Mouse (Mus musculus) forebrain, embryonic 11.5 days (tissue): ENCODE measurements around the gene Nfatc3. TPM values are rescaled to one million over a fixed set of nuclear protein-coding genes. Genes with fewer than 3 reads are reported as not detected.
A peak's percentile ranks its signal among the peaks of the same experiment; 100 is the strongest.

Source experiments
- ATAC-seq: fragments of 200-750 bp; cut with Nextera tagmentation; replicated peaks from 2 replicates; pipeline ENCODE4 v1.8.0; 2017; ENCODE audit warnings: moderate TSS enrichment; ENCODE audit not compliant: low FRiP score
- DNase-seq: peaks from one replicate; pipeline ENCODE4 v3.0.0-alpha.2; 2017; ENCODE audit warnings: low spot score
- H3K27ac ChIP-seq: fragments of 300-500 bp; sonication (generic); 2 replicates; pipeline ENCODE4 v1.5.1; 2014; ENCODE audit warnings: low read depth, low read length
- H3K27me3 ChIP-seq: fragments of 300-500 bp; sonication (generic); 2 replicates; pipeline ENCODE4 v1.6.1; 2014; ENCODE audit warnings: mild to moderate bottlenecking, low read length, mixed read lengths; ENCODE audit not compliant: control insufficient read depth, insufficient read depth
- H3K36me3 ChIP-seq: fragments of 300-500 bp; sonication (generic); 2 replicates; pipeline ENCODE4 v1.6.1; 2014; ENCODE audit warnings: mild to moderate bottlenecking, low read length, moderate library complexity, mixed read lengths; ENCODE audit not compliant: control insufficient read depth, insufficient read depth
- H3K4me1 ChIP-seq: fragments of 300-500 bp; sonication (generic); replicated peaks from 2 replicates; pipeline ENCODE4 v1.6.1; 2014; ENCODE audit warnings: low read length, mixed read lengths; ENCODE audit not compliant: control insufficient read depth, insufficient read depth
- H3K4me2 ChIP-seq: fragments of 300-500 bp; sonication (generic); 2 replicates; pipeline ENCODE4 v1.6.1; 2014; ENCODE audit warnings: low read depth, mild to moderate bottlenecking, low read length, moderate library complexity, mixed read lengths; ENCODE audit not compliant: severe bottlenecking
- H3K4me3 ChIP-seq: fragments of 300-500 bp; sonication (generic); 2 replicates; pipeline ENCODE4 v1.5.1; 2014; ENCODE audit warnings: low read depth, low read length
- H3K9ac ChIP-seq: fragments of 300-500 bp; sonication (generic); 2 replicates; pipeline ENCODE4 v1.6.1; 2014; ENCODE audit warnings: low read length
- H3K9me3 ChIP-seq: fragments of 300-500 bp; sonication (generic); 2 replicates; pipeline ENCODE4 v1.6.1; 2016; ENCODE audit warnings: low read length, mixed read lengths; ENCODE audit not compliant: control insufficient read depth
- WGBS: fragments of 180-500 bp; shearing (Covaris S2); extraction: QIAGEN DNeasy Blood & Tissue Kit; methylation state at CpG from one replicate; pipeline ENCODE4 v1.1.7; 2014; 5-methylcytosine and 5-hydroxymethylcytosine counted together
- polyA plus RNA-seq: library from polyadenylated mRNA; unstranded; fragments of >200 nt; fragmentation: Nextera tagmentation; extraction: Ambion mirVana; gene quantifications from 2 replicates; pipeline ENCODE4 v1.2.1, GENCODE M21; 2014

Gene Nfatc3
- polyA plus RNA-seq, 1 experiment from 2014 or later: 5.3 TPM

DNA sequence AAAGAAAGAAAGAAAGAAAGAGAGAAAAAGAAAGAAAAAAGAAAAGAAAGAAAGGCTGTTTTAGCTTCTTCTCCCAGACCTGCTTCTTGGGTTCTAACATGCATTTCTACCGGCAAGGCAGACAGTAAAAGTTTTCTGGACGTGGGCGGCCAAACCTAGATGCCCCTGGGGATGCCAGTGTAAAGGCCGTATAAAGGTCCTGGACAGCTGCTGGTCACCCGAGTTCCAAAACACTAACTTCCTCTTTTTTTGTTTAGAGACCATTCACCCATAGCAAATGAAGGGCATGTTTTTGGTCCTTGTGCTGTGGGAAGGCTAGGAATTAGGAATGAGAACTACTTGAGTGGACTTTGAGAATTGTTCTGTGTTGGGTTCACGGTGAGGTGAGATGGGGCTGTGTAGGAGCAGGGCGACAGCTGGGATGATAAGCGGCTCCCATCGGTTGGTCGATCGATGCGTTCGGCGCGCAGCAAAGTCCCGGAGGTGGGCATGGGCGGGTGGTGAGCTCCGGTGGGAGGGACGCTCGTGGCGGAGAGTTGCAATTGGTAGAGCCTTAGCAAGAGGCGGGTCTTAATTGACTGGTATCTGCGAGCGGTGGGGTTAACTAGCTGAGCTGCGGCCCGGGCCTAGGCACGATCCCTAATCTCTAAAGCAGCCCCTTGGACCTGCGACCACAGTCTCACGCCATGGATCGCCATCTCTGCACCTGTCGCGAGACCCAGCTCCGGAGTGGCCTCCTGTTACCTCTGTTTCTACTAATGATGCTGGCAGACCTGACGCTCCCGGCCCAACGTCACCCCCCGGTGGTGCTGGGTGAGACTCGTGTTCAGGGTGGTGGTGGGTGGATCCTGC, 91.4 kb downstream of the Nfatc3 start, which contains the start of gene Pla2g15:
Gene Pla2g15 (plus strand): TSS at position 599 of the 852 bp plus-strand sequence.
- 3% methylated on average over 38 of the region's 38 CpGs for WGBS
- peak; percentile 97 for ATAC-seq

GRCm38 (mm10) chr8:106150653-106151000, 92.0 kb downstream of the Nfatc3 start:
- peak overlapping the region; percentile 75 for H3K9ac ChIP-seq
- no peak for ATAC-seq
- no peak for DNase-seq
- H3K4me2 ChIP-seq: peak overlapping the region; percentile 71
- peak overlapping the region; percentile 71 for H3K4me3 ChIP-seq
- 17% methylated on average over 8 of the region's 8 CpGs for WGBS
- H3K4me1 ChIP-seq: 0 out of 2 replicates have a peak, but pooled peaks cover 2% of the 10 kb centered on the region
- H3K36me3 ChIP-seq: no peaks in the 10 kb centered on the region; the same call in 1 of the 2 replicates
- H3K27ac ChIP-seq: no peak overlapping the region
- no peaks in the 10 kb centered on the region for H3K27me3 ChIP-seq
- H3K9me3 ChIP-seq: no peaks in the 10 kb centered on the region

More for the DNA sequence above, 91.4 kb downstream of the Nfatc3 start, which contains the start of gene Pla2g15:
- H3K27me3 ChIP-seq: no peaks in the 10 kb centered on the region
- 0 out of 2 replicates have a peak, but pooled peaks cover 2% of the 10 kb centered on the region for H3K4me1 ChIP-seq
- no peak within 1 kb of the TSS for H3K27ac ChIP-seq
- no peaks in the 10 kb centered on the region for H3K9me3 ChIP-seq
- peak within 1 kb of the TSS; percentile 71 for H3K4me3 ChIP-seq
- H3K9ac ChIP-seq: peak within 1 kb of the TSS; percentile 75
- no peaks in the 10 kb centered on the region for H3K36me3 ChIP-seq
- peak; percentile 97 for DNase-seq
- H3K4me2 ChIP-seq: peak within 1 kb of the TSS; percentile 71

GRCm38 (mm10) chr8:106151041-106151440, 92.4 kb downstream of the Nfatc3 start:
- H3K27me3 ChIP-seq: no peaks in the 10 kb centered on the region
- H3K4me1 ChIP-seq: 0 out of 2 replicates have a peak, but pooled peaks cover 2% of the 10 kb centered on the region
- no peak overlapping the region for H3K27ac ChIP-seq
- ATAC-seq (no peak), DNase-seq (peak; percentile 44)
- no peaks in the 10 kb centered on the region; the same call in 1 of the 2 replicates for H3K36me3 ChIP-seq
- H3K9ac ChIP-seq: no peak overlapping the region; the same call in 1 of the 2 replicates
- H3K4me3 ChIP-seq: peak overlapping the region; percentile 71
- no peaks in the 10 kb centered on the region for H3K9me3 ChIP-seq
- 86% methylated on average over 9 of the region's 9 CpGs for WGBS
- H3K4me2 ChIP-seq: peak overlapping the region; percentile 71; the same call in 1 of the 2 replicates

GRCm38 (mm10) chr8:106152876-106153275, 94.2 kb downstream of the Nfatc3 start:
- 89% methylated on average over 4 of the region's 4 CpGs for WGBS
- peak; percentile 13 for DNase-seq
- no peak overlapping the region for H3K27ac ChIP-seq

GRCm38 (mm10) chr8:106157419-106157818, 98.8 kb downstream of the Nfatc3 start:
- Histone ChIP-seq H3K4me1 (no peaks in the 10 kb centered on the region), H3K27me3 (no peaks in the 10 kb centered on the region), H3K9me3 (no peaks in the 10 kb centered on the region), H3K36me3 (no peaks in the 10 kb centered on the region; the same call in 1 of the 2 replicates), H3K4me2 (no peak overlapping the region), H3K27ac (no peak overlapping the region), H3K4me3 (no peak overlapping the region), H3K9ac (no peak overlapping the region)
- ATAC-seq (no peak), DNase-seq (no peak)
- WGBS: 98% methylated on average over 1 of the region's 1 CpGs

More at GRCm38 (mm10) chr8:106152876-106153275, 94.2 kb downstream of the Nfatc3 start:
- Histone ChIP-seq H3K36me3 (no peaks in the 10 kb centered on the region; the same call in 1 of the 2 replicates), H3K4me2 (no peak overlapping the region), H3K4me1 (0 out of 2 replicates have a peak, but pooled peaks cover 2% of the 10 kb centered on the region), H3K27me3 (no peaks in the 10 kb centered on the region), H3K4me3 (no peak overlapping the region), H3K9me3 (no peaks in the 10 kb centered on the region), H3K9ac (no peak overlapping the region)
- ATAC-seq: no peak

- Histone ChIP-seq H3K4me1 (no peaks in the 10 kb centered on the region), H3K9ac (no peak overlapping the region), H3K27me3 (no peaks in the 10 kb centered on the region), H3K36me3 (no peaks in the 10 kb centered on the region; the same call in 1 of the 2 replicates), H3K4me3 (no peak overlapping the region), H3K27ac (no peak overlapping the region), H3K9me3 (no peaks in the 10 kb centered on the region), H3K4me2 (no peak overlapping the region)
- no peak for DNase-seq
- WGBS: 92% methylated on average over 10 of the region's 10 CpGs
- no peak for ATAC-seq
These were observed 99.7 kb downstream of the Nfatc3 start for GRCm38 (mm10) chr8:106158381-106158780.

- Histone ChIP-seq H3K36me3 (no peaks in the 10 kb centered on the region; the same call in 1 of the 2 replicates), H3K4me1 (no peaks in the 10 kb centered on the region), H3K27ac (no peak overlapping the region), H3K9ac (no peak overlapping the region), H3K4me2 (no peak overlapping the region), H3K4me3 (no peak overlapping the region), H3K9me3 (no peaks in the 10 kb centered on the region), H3K27me3 (no peaks in the 10 kb centered on the region)
- no peak for ATAC-seq
- no peak for DNase-seq
- WGBS: 91% methylated on average over 6 of the region's 6 CpGs
These were observed 101.2 kb downstream of the Nfatc3 start for GRCm38 (mm10) chr8:106159876-106160275.

- ATAC-seq: no peak
- Histone ChIP-seq H3K9me3 (no peaks in the 10 kb centered on the region), H3K27me3 (no peaks in the 10 kb centered on the region), H3K36me3 (no peaks in the 10 kb centered on the region; the same call in 1 of the 2 replicates), H3K4me2 (no peak overlapping the region), H3K4me3 (no peak overlapping the region), H3K27ac (no peak overlapping the region), H3K9ac (no peak overlapping the region), H3K4me1 (no peaks in the 10 kb centered on the region; the same call in 1 of the 2 replicates)
- WGBS: 92% methylated on average over 9 of the region's 9 CpGs
- DNase-seq: no peak
These were observed 104.6 kb downstream of the Nfatc3 start for GRCm38 (mm10) chr8:106163251-106163650.
